Mouse (Mus musculus): Measurements from ENCODE around the gene H6pd.

- TF ChIP-seq EP300 (IDR thresholded peaks at IDR 0.05; ENCODE audit: low read depth) (no peak), CTCF (IDR thresholded peaks at IDR 0.05; ENCODE audit: low read depth) (no peak)
Measured at GRCm38 (mm10) chr4:150006991-150007390, 1.8 kb downstream of the H6pd start.

Measured in heart, postnatal 0 days (tissue).